Mouse (Mus musculus): ENCODE measurements around the gene Lrrtm4.

DNA sequence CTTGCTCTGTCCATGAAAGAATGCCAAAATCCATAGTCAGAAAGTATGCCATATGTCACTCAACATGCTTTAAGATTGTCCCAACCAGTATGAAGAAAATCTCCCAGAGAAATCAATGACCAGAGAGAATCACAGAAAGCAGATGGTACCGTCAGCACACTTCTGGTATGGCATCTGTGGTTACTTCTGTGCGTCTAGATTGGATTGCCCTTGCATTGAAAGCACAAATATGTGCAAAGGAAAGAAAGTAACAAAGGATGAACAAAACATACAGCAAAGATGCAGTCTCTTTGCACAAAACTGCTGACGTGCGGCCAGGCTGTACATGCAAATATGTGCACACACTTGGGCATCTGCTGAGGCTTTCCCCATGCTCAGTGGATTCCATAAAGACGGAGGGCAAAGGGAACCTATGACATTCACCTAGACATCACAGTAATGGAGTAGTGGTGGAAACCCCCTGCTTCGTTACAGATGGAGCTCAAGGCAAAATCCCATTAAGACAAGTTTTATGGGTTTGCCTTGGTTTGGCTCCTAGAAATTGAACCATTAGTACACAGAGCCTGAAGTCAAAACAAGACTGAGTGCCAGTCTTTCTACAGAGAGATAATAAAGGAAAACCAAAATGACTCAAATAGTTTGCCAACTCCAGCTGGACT, 604.1 kb downstream of the Lrrtm4 start:
- no peak for TF ChIP-seq CTCF (conservative IDR thresholded peaks at IDR 0.05; ENCODE audit: insufficient read depth, insufficient read length, low read depth, low read length)
- no peak for TF ChIP-seq POLR2A (IDR thresholded peaks at IDR 0.05; ENCODE audit: low read depth, low read length)
